Mouse (Mus musculus) frontal cortex, postnatal 36 days (tissue): ENCODE data around the gene RPS10-NUDT3.

ENCODE experiments used
- DNase-seq, 2 experiments: peaks; one replicate each; pipeline ENCODE4 v3.0.0; 2022; ENCODE audit warnings: low spot score in 2 of 2

RPS10-NUDT3 gene

DNA sequence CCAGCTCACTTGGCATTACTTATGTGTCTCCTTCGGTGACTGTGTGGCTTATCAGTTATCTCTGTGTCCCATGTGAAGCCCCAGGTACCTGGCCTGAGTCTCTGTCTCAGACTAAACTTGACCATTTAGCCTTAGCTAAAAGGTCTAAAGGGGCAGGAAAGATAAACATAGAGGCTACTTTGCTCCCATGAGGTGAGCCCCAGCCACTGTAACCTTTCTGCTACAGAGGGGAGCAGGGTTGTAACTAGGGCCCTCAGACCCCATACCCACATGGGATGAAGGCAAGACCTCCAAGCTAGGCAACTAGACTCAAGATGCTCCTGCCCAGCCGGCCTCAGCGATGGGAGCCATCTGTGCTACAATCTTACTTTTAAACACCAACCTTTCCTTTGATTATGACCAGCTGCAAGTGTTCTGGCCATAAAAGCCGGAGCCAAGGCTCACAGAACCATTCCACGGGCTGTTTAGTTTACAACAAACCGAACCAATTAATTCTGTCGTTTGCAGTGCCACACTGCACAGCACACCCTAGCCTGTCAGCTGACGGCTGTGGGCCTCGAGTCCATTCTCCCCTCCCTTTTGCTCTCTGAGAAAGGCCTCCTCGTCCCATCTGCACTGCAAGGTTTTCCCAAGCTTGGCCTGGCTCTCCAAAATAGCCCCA lies 59.8 kb downstream of the RPS10-NUDT3 start:
- no peak for DNase-seq

DNA sequence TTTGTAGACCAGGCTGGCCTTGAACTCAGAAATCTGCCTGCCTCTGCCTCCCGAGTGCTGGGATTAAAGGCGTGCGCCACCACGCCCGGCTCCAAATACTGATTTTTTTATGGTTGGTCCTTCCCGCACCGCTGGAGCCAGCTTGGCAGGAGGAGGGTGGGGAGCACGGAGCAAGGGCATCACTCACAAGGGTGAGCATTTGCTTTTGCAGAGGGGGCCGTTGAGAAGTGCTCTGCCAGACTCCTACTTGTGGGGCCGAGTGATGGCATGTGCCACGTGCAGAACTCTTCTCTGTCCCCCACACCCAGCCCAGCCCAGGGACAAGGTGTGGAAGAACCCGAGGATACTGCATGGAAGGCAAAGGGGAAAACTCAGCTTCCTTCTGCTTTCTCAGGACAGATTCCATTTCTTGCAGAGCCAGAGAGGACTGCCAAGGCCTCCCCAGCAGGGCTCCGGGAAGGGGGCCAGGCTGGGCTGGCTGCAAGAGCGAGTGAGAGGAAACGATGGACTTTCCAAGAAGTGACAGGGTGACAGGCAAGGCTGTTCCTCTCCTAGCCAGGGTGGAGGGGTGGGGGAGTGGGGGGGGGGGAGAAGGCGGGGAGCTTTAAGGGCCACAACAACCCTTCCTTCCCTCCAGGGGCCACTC lies 60.4 kb downstream of the RPS10-NUDT3 start:
- peak; percentile 69 to 73 for DNase-seq

DNA sequence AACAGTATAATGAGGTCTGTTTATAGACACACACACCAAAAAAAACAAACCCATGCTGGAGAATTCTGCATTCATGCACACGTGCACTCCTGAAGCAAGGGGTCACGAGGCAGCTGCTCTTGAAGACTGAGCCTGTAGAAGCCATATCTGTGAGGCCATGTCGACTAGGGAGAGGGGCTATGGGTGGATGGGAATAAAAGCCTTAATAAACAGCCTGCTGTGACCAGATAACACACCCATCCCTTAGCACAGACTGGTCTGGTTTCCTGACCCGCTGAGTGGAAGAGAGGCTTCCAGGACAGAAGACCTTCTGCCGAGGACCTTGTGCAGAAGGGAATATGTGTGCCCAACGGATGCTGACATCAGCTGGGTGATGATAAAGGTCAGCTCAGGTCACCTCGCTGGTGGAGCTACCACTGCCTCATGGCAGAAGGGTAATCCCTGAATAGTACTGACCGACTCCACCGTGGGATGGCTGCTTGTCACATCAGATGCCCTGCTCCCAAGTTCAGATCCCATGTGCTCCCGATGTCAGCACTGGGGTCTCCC lies 61.2 kb downstream of the RPS10-NUDT3 start:
- DNase-seq, result no peak

DNA sequence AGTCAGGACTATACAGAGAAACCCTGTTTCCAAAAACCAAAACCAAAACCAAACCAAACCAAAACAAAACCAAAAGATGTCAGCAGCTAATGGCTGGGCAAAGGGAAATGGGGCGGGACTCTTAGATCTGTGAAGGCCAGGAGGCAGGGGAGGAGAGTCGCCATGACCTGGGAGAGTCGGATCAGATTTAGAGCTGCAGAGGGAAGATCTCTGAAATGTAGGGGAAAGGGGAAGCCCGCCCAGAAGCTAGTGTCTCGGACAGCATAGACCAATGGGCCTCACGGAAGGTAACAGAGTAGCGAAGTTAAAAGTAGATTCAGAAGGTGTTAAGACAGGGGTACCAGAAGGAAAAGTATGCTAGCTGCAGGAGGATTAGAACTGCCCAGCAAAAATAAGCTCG lies 63.7 kb downstream of the RPS10-NUDT3 start:
- DNase-seq, result no peak

DNA sequence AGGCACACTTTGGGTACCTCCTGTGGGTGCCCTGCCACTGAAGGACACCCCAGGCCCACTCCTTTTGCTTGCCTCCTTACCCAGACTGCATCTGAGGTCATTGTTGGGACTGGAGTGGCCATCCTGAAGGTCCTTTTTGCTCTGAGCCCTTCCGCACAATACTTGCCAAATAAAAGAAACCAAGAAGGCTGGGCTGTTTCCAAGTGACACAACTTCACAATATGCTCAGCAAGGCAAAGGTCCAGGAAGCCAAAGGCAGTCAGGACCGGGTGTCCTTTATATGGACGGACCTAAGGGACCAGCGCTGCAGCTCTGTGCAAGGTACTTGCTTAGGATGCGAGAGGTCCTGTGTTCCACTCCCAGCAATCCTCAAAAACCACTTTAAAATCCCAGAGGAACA lies 66.8 kb downstream of the RPS10-NUDT3 start:
- no peak for DNase-seq

DNA sequence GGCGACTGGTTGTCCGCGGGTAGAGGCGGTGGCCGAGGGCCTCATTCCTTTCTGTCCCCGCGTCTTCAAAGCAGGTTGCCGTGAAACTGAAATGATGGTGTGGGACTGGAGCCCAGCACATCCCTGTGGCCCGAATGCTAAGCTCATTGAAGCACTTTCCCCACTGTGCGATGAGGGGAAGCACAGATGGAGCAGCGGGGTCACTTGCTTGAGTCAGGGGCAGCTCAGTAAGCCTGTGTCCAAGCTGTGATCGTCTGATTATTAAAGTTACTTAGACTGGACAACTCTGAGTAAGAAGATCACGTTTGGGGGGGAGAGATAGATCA lies 69.1 kb downstream of the RPS10-NUDT3 start:
- no peak for DNase-seq

DNA sequence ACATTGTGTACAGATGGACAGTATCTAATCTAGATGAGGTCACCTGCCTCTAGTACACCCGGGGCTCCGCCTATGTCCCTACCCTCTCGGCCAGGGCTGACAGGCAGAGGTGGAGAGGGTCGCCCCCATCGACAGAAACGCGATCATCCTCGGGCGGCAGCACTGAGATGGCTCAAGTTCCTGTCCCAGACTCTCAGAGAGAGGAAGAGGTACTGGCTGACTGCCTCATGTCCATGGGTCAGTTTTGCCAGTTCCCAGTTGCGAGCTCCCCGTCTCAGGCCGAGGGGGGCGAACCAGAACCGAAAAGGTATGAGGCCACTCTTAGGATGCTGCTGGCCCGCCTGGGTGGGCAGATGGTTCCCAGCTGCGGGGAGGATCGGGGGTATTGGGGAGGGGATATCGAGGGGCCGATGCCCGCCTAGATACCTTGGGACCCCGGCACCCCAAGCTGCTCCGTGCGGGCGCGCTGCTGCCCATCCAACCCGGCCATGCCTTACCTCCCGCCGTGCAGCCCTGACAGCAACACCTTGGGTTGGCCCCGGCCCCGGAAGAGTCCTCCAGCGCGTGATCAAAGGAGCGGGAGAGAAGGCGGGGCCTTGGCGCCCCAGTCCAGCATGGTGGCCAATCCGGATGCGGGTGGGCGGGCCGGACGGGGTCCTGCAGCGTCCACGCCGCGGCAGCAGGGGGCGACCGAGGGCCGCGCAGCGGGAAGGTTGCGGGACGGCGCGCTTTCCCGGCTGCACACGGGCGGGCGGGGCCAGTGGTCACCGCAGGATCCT lies 69.7 kb downstream of the RPS10-NUDT3 start, which contains the start of gene AI413582:
TSS of gene AI413582 (minus strand) at position 594 of the 779 bp plus-strand sequence.
- DNase-seq, result peak; percentile 97

DNA sequence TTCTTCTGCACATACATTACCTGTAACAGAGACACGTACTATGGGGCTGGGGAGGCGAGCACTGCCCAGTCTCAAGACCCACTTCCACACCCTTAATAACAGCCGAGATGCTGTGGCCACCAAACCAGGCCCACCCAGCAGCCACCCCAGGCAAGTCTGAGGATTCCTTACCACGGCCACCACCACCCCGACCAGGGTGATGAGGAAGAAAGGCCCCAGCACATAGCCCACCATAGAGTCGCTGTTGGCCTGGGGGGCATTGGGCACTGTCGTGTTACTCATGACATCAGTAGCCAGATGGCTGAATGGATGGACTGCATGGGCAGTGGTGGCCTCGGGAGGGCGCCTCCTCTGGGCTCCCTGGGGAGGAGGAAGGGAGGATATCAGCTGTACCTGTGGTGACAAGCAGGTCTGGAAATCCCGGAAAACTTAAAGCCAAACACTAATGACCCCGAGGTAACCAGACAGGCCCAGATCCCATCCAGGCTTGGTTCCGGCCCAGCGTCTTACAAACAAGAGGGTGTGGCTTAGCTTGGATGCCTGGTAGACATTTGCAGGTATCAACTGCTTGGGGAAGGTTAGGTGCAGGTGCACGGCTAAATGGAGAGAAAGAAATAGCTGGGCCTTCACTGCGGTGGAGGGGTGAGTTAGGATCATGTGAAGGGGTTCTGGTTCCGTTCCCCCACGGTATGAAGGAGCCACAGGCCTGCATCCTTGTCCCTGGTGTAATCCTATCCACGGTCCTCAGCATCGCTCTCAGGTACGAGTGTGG lies 70.4 kb downstream of the RPS10-NUDT3 start:
- no peak for DNase-seq

DNA sequence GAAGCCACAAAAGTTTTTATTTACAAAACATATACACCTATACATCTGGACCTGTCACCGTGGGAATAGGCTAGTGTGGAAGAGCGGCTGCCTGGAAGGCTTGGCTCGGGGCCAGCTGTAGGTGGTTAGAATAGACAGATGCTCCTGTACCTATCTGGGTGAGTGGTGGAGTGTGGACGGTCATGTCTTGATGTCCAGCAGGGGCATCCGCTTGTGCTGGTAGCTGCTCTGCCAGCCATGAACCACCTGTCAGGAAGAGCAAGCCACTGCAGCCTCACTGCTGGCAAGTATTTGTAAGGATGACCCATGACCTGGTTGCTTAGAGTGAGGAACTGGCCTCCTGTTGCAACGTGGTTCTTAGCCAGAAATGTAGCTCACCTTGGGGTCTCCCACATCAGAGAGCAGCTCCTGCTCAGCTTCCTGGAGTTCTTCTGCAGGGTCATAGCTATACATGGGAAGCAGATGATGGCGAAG lies 71.2 kb downstream of the RPS10-NUDT3 start:
- no peak for DNase-seq

DNA sequence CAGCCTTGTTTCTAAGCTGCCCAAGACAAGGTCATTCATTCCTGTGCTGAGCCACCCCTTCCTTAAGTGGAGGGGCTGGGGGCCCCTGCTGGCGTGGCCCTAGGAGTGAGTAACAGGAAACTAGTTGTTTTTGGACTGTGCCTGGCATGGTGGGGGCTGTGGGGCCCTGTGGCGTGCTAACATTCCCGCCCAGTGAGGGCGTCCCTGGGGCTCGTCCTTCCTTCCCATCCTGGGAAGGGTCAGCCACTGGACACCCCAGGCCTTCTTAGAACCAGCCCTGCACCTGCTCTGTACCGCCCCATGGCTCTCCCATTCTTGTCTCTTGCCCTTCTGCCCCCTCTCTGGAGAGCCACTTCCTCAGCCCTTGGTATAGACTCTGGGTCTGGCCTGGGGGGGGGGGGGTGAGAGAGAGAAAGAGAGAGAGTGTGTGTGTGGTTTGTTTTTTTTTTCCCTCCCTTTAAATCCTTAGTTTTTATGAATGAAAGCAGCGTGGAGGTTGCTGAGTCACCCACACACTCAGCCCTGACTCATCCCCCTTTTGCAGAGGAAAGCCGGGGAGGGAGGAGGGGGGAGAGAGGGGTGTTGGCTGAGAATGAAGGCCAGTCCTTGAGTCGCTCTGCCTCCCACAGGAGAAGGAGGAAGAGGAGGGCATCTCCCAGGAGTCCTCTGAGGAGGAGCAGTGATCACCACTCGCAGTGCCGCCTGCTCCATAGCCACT lies 73.1 kb downstream of the RPS10-NUDT3 start:
- DNase-seq, result peak; percentile 70 to 76

DNA sequence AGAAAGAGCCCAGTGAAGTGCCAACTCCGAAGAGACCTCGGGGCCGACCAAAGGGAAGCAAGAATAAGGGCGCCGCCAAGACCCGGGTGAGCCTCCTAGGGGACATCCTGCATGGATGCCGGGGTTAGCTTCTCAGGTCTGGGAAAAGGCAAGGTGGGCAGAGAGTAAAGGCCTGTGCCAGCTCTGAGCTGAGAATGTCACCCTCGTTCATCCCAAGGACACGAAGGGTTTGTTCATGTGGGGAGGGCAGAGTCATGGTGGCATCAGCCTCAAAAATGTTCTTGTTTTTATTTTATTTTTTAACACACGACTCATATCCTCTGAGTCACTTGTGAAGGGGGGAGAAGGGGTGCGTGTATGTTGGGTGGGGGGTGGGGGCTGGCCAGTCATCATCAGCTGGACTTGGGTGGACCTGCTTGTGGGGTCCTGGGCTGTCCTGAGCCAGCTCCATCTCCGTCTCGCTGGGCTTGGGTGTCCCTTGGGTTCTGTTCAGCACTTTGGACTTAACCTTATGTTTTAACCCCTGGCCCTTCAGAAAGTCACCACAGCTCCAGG lies 74.0 kb downstream of the RPS10-NUDT3 start:
- no peak for DNase-seq

DNA sequence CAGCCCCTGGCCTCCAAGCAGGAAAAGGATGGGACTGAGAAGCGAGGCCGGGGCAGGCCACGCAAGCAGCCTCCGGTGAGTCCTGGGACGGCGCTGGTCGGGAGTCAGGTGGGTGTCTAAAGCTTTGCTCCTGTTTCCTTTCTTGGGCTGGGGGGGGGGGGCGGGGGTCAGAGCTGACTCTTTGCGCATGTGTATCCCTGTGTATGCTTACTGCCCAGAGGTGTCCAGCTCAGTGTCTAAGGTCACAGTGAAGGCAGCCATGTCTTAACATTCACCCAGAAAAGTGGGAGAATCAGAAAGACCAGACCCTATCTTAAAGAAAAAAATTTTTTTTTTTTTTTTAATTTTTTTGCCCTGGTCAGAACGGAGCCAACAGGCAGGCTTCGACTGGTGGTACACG lies 75.4 kb downstream of the RPS10-NUDT3 start:
- DNase-seq, result no peak

DNA sequence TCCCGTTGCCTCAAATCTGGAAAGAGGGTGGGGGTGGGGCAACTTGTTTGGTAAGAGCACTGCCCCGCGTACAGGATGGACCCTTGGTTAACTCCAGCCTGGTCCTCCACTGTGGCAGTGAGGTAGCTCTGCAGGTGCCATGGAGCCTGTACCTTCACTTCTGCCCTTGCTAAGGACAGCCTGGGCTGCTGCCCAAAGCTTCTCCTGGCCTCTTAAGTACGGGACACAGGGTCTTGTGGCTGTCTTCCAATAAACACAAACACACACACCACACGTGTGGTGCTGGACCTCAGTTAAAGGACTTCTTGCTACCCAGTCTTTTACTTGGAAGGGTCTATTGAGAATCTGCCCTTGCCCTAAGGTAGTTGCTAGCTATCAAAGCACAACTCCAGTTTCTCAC lies 76.2 kb downstream of the RPS10-NUDT3 start:
- no peak for DNase-seq

DNA sequence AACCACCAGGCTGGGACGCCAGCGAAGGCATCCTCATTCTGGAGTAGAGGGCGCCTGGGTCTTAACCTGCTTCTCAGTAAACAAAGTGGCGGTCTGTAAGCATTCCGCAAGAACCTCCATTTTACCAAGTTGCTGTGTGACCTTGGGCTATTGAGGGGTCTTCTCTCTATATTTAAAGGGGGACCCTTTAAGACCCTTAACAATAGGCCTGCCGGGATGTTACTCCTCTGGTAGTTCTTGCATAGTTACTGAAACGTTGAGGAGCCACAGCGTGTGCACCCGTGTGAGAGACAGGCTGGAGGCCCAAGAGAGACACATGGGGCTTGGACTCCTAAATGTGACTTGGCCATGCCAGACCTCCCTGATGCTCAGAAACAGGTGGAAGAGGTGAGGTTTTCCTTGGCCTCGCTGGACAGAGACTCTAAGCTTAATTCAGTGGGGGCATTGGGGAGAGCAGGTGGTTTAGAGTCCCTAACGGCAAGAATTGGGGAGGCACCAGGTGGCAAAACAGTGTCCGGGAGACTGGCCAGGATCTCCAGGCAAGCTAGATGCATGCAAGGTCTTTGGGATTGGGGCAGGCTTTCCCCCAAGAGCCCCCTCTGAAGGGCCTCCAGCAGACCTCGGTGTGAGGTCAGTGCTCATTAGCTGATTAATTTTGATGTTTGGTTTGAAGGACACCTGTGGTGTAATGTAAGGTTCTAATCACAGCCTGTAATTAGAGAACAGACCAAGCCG lies 76.9 kb downstream of the RPS10-NUDT3 start:
- DNase-seq, result no peak

DNA sequence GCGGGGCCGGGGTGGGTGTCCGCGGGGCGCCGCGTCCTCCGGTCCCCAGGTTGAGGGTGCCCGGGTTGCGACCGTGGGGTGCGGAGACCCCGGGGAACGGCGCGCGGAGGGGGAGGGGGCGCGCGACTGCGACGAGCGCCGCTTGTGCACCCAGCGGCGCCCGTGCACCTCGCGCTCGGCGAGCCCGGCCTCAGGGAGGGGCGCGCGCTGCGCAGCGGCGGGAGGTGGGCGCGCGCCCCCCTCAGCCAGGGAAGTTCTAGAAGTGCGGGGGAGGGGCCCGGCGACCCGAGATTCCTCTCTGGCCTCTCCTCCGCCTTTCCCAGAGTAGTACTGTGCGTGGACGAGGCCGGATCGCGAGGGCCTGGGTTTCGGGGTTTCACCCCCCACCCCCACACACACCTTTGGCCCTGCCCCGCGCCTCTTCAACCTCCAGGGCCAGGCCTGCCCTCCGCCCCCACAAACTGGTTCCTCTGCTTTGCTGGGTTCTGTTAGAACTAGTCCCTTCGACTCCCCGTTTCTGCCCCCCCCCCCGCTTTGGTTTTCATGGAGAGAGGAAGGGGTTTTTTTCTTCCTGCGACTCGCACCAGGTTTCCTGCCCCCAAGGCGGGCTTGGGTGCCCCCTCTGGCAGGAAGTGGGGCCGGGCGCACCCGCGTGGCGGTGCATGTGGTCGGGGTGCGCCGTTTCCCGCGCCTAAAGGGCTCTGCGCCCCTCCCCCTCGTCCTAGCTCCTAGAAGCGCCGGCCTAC lies 77.7 kb downstream of the RPS10-NUDT3 start:
- DNase-seq, result no peak

DNA sequence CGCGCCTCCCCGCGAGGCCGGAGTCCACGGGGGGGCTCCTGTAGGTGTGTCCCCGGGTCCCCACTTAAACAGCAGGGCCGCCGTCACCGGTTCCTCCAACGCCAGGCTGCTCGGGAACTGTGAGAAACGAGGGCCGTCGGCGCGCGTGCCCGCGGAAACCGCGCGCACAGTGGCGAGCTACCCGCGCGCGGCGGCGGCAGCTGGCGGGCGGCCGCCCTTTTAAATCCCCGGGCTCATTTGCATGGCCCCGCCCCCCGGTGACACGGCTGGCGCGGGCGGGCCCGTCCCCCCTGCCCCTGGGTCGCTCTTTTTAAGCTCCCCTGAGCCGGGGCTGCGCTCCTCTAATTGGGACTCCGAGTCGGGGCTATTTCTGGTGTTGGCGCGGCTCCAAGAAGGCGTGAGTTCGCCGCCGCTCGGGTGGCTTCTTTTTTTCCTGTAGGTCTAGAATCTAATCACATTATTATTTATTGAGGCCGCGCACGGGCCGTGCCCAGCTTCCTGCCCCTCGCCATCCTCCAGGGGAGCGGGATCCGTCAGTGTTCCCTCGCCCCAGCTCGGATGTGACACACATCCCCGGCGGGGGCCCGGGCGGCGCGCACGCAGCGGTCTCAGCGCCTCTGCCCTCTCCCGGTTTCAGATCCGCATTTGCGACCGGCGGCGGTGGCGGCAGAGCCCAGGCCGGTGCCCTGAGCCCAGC lies 78.6 kb downstream of the RPS10-NUDT3 start, which contains the start of gene Hmga1:
TSS of gene Hmga1 (plus strand) at position 183 of the 697 bp plus-strand sequence.
- DNase-seq, result peak; percentile 76 to 77

DNA sequence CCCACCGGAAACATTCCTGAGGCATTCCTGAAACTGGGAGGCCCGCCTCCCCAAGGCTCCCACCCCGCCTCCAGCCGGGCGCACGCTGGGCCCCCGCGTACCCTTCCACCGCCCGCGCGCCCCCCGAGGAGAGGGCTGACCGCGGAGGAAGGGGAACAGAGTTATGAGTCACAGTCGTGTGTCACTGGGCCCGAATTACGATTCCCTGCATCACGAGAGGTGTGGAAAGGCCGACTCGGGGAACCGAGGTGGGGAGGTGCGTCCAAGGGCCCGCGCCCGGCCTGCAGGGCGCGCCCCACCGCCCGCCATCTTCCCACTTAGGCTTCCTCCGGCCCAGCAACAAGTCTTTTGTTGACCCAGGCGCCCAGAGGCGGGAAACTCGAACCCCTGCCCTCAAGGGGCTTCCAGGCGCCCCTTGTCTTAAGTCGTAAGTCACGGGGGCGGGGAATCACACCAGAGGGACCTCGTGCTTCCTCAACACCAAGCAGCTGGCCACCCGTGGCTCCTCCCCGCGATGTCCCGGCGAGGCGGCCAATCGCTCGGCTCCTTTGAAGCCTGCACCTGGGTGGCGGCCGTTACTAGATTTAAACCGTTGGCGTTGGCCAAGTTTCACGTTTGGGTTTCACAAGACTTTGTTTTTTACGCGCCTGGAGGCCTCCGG lies 79.4 kb downstream of the RPS10-NUDT3 start:
- no peak for DNase-seq

DNA sequence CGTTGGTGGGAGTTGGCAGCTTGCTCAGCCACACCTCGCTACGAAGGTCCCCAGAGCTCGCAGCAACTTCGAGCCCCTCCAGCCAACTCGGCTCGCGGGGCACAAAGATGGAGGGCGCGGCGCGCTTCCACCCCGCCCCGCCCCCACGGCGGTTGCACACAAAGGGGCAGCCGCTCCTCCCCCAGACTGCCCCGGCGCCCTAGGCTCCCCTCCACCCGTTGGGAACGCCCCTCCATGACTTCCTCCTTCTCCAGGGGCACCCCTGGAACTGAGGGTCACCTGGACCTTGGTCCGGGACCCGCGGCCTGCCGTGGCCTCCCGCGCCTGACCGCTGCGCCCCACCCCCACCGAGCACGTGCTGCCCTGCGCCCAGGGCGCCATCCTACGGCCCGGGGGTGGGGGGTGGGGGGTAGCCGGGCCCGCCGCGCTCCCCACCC lies 79.9 kb downstream of the RPS10-NUDT3 start:
- no peak for DNase-seq
